Mouse (Mus musculus): ENCODE data around the gene Glmn.

- no peak for TF ChIP-seq CTCF (IDR thresholded peaks at IDR 0.05; ENCODE audit: insufficient read depth, low read depth, low read length)
- TF ChIP-seq POLR2A (IDR thresholded peaks at IDR 0.05; ENCODE audit: insufficient read depth, low read depth, low read length) = no peak
Observed at GRCm38 (mm10) chr5:107638366-107638765, 40.7 kb upstream of the Glmn start.

Data from olfactory bulb, adult 2 months (tissue).